In the genomic region with DNA sequence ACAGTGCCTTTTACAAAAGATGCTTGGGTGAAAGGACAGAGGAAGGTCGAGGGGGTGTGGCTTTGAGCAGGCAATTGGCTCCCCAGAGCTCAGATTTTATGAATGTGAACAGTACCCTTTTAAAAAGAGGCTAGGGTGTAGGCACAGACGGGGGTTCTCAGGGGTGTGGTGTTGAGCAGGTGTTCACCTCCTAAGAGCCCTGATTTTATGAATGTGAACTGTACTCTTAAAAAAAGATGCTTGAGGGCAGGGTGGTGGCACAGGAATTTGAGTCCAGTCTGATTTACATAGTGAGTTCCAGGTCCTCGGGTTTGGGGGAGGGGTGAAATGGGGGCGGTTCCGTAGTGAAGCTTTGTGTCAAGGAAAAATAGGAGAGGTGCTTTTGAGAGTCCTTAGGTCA, we compare ENCODE assay signal across 29 mouse cellular contexts. TPM values are rescaled to one million over a fixed set of nuclear protein-coding genes. Genes with fewer than 3 reads are reported as not detected.
"Had no signal": no experiment of that assay in that cellular context is flagged by ENCODE, and none has a peak within 500 bp of the region (broad histone marks: within the 10 kb centered on the region; RNA-seq: fewer than 3 reads in every experiment).

No protein-coding gene starts in this region.

- H3K27ac ChIP-seq: limb, embryonic 10.5 days; limb, embryonic 13.5 days; liver, embryonic 12.5 days; liver, embryonic 15.5 days; midbrain, embryonic 10.5 days; midbrain, embryonic 13.5 days; neural tube, embryonic 13.5 days had no signal

- ATAC-seq: liver, embryonic 12.5 days; midbrain, embryonic 13.5 days; midbrain, embryonic 16.5 days had no signal

- H3K4me1 ChIP-seq: limb, embryonic 10.5 days; limb, embryonic 13.5 days; liver, embryonic 12.5 days; liver, embryonic 15.5 days; megakaryocyte, embryonic 14.5 days; midbrain, embryonic 10.5 days; midbrain, embryonic 13.5 days; neural tube, embryonic 13.5 days had no signal

- H3K27me3 ChIP-seq: limb, embryonic 13.5 days; liver, embryonic 12.5 days; liver, embryonic 15.5 days; megakaryocyte, embryonic 14.5 days; midbrain, embryonic 13.5 days; neural tube, embryonic 13.5 days had no signal

- H3K9ac ChIP-seq: limb, embryonic 13.5 days; liver, embryonic 12.5 days; liver, embryonic 15.5 days; midbrain, embryonic 13.5 days; neural tube, embryonic 13.5 days had no signal

- H3K9me3 ChIP-seq: limb, embryonic 10.5 days; liver, embryonic 15.5 days; megakaryocyte, embryonic 14.5 days; midbrain, embryonic 10.5 days; midbrain, embryonic 13.5 days; neural tube, embryonic 13.5 days had no signal

- H3K4me3 ChIP-seq: limb, embryonic 10.5 days; limb, embryonic 13.5 days; liver, embryonic 12.5 days; liver, embryonic 15.5 days; megakaryocyte, embryonic 14.5 days; midbrain, embryonic 10.5 days; midbrain, embryonic 13.5 days; myocyte; neural tube, embryonic 13.5 days had no signal

- H3K36me3 ChIP-seq: limb, embryonic 10.5 days; limb, embryonic 13.5 days; liver, embryonic 12.5 days; liver, embryonic 15.5 days; midbrain, embryonic 10.5 days; midbrain, embryonic 13.5 days; neural tube, embryonic 13.5 days had no signal

- H3K4me2 ChIP-seq: limb, embryonic 13.5 days; liver, embryonic 12.5 days; liver, embryonic 15.5 days; midbrain, embryonic 13.5 days; neural tube, embryonic 13.5 days had no signal

- DNase-seq: kidney, adult 9 months; kidney, postnatal 14 days; kidney, postnatal 4 days; layer of hippocampus, adult 9-11 months; liver; retina, postnatal 1 day; right cerebral cortex, postnatal 25 days; spleen, adult 18-20 months; thymus, adult 18-20 months; thymus, postnatal 36 days had no signal

RNA-seq across cellular contexts. Expression of gene Zfp42, which starts 14.0 kb away (rescaled TPM):
- total RNA-seq: layer of hippocampus, adult 18-20 months; layer of hippocampus, postnatal 25 days; left cerebral cortex, adult 18-20 months; left cerebral cortex, postnatal 25 days; monocyte, adult 5-6 weeks; neutrophil, adult 5-6 weeks had no signal
- polyA plus RNA-seq: kidney, embryonic 16.5 days; liver, embryonic 12.5 days; liver, embryonic 15.5 days; lung, embryonic 16.5 days; midbrain, embryonic 13.5 days; midbrain, embryonic 16.5 days; myocyte; neural tube, embryonic 13.5 days; stomach, embryonic 16.5 days had no signal
